Mouse (Mus musculus) retina, postnatal 7 days (tissue): Measurements from ENCODE around the gene Plekhh3.

Experiments used
- DNase-seq: peaks from one replicate; pipeline ENCODE4 v3.0.0-alpha.2; 2012; ENCODE audit warnings: low read depth, low spot score

Gene Plekhh3

DNA sequence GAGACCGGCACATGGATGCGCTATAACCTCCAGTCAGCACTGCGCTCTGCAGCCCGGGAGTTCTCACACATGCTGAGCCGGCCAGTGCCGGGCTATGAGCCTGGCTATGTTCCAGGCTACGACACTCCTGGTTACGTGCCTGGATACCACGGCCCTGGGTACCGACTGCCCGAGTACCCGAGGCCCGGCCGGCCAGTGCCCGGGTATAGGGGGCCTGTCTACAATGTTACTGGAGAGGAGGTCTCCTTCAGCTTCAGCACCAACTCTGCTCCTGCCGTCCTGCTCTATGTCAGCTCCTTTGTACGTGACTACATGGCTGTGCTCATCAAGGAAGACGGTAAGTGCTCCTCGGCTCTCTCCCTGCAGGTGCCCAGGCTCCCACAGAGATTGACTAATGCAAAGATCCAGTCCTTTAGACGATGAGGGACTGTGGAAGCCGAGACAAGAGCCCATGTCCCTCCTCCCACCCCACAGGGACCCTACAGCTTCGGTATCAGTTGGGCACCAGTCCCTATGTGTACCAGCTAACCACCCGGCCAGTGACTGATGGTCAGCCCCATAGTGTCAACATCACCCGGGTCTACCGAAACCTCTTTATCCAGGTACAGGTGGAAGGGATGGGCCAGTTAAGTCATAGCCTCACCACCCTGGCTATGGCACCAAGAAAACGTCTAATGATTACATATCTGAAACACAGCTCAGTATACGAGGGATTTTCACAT, 15.5 kb upstream of the Plekhh3 start:
- DNase-seq: no peak

DNA sequence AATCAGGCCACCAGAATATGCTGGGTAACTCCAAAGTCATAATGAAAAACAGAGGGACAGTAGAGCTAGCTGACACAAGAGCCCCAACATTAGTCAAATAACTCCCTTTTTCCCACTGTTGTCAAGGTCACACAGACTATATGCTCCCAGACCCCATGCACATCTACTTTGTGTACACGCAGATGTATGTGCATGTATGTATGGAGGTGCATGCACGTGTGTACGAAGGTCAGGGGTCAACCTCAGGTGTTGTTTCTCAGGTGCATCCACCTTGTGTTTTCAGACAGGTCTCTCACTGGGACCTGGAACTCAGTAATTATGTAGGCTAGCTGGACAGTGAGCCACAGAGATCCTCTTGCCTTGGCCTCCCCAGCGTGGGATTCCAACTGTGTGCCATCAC, 14.3 kb upstream of the Plekhh3 start:
- DNase-seq: no peak

DNA sequence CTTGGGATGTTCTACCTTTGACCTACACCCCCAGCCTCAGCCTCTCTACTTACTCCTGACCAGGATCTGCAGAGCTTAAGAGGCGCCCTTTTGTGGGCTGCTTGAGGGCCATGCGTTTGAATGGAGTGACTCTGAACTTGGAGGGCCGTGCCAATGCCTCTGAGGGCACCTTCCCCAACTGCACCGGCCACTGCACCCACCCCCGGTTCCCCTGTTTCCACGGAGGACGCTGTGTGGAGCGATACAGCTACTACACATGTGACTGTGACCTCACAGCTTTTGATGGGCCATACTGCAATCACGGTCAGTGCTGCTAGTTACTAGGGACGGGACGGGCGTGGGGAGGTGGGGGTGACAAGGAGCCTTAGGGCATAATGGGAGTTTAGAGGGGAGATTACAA, 13.8 kb upstream of the Plekhh3 start:
- DNase-seq: no peak

DNA sequence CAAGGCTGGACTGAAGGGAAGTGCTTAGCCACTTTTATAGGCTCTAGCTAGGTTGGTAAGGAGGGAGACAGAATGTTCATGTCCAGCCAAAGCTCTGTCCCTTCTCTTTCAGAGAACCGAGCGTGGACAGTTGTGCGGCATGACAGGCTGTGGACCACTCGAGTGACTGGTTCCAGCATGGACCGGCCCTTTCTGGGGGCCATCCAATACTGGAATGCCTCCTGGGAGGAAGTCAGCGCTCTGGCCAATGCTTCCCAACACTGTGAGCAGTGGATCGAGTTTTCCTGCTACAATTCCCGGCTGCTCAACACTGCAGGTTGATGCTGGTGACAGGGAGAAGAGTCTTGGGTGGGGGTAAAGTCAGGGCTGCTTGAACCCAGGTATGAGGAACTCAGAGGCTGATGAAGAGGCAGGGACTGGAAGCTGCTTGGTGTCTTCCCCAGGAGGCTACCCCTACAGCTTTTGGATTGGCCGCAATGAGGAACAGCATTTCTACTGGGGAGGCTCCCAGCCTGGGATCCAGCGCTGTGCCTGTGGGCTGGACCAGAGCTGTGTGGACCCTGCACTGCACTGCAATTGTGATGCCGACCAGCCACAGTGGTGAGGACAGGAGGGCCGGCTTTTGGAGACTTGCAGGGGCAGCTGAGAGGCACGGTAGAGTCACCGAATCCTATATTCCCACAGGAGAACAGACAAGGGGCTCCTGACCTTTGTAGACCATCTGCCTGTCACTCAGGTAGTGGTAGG, 11.8 kb upstream of the Plekhh3 start:
- DNase-seq: no peak

DNA sequence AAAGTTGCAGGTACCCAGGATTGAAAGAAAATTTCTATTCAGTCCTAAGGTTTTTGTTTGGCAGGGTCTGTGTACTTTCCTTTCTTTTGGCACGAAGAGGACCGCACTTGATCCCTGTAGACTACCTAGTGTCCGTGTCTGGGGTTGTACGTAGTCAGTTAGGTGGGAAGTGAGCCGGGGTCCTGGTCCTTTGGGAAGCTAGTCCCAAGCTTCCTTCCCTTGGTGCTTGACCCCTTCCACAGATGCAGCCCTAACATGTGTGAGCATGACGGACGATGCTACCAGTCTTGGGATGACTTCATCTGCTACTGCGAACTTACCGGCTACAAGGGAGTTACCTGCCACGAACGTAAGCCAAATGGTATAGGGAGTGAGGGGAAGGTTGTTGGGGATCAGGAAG, 10.8 kb upstream of the Plekhh3 start:
- no peak for DNase-seq

DNA sequence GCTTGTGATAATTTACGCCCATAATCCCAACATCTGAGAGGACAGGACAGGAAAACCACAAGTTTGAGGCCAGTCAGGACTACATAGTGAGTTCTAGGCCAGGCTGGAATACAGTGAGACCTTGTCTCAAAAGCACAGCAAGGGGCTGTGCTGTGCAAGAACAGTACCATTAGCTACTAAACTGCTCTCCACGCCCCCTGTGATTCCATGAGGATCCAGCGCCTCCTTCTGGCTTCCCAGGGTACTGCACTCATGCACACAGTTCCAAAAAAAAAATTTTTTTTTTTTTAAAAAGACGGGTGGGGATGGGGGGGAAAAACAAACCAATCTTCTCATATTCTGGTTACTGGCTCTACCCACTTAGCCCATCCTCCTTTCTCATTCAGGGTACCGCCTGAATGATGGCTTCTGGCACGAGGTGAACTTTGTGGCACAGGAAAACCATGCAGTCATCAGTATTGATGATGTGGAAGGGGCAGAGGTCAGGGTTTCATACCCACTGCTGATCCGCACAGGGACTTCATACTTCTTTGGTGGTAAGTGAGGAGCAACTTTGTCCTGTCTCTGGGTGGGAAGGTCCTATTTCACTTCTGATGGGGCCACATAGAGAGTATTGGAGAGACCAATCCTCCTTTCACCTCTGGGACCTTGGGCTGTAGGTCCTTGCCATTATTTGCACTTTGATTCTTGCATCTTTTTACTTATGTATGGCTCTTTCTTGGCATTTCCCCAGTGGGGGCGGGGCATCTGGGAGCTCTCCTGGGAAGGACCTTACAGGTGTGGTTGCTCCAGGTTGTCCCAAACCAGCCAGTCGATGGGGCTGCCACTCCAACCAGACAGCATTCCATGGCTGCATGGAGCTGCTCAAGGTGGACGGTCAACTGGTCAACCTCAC, 9.9 kb upstream of the Plekhh3 start:
- DNase-seq: no peak

DNA sequence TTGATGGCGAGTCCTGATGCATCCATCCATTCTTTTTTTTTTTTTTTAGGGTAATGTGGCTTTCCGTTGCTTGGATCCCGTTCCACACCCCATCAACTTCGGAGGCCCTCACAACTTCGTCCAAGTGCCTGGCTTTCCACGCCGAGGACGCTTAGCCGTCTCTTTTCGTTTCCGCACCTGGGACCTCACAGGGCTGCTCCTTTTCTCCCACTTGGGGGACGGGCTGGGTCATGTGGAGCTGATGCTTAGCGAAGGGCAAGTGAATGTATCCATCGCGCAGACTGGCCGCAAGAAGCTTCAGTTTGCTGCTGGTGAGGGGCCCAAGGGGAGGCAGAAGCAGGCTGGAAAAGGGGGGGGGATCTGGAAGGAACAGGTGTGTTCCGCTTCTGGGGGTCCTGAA, 9.1 kb upstream of the Plekhh3 start:
- no peak for DNase-seq

DNA sequence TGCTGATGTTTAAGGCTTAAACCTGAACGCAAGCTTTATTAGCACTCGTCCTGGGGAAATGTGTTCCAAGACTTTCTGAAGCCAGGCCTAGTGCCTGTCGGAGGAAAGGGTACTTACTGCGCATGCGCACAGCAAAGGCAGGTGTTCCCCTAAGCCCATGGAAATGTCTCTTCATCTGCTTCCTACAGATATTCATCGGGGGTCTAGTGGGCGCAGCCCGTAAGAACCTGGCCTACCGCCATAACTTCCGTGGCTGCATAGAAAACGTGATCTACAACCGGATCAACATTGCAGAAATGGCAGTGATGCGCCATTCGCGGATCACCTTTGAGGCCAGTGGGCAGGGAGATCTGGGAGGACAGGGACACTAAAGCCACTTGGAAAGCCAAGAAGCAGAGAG, 8.2 kb upstream of the Plekhh3 start:
- no peak for DNase-seq

DNA sequence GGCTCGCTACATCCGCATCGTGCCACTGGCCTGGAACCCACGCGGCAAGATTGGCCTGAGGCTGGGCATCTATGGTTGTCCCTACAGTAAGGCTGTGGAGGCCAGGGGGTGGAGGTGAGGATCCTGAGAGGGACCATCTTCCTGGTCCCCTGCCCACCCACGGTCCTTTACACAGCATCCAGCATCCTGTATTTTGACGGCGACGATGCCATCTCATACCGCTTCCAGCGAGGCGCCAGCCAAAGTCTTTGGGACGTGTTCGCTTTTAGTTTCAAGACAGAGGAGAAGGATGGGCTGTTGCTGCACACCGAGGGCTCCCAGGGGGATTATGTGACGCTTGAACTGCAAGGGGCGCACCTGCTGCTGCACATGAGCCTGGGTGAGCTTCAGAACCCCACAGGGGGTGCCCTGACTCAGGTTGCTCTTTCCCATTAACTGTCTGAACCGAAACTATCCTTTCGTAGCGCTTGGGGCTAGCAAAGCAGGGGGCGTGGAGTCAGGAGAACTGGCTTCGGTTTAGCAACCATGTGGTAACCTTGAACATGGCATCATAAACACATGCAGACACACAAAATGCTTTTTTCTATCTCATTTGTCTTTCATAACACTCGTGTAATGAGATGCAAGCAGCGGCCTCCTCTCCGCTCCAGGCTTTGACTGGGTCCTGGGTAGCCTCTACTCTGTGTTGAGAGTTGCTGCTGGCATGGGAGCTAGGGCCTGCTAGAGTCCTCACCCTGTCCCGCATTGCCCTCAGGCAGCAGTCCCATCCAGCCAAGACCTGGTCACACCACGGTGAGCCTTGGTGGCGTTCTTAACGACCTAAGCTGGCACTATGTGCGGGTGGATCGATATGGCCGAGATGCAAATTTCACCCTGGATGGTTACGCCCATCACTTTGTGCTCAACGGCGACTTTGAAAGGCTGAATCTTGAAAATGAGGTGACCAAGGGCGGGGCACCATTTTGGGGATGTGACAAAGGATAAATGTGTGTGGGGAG, 7.2 kb upstream of the Plekhh3 start:
- no peak for DNase-seq

DNA sequence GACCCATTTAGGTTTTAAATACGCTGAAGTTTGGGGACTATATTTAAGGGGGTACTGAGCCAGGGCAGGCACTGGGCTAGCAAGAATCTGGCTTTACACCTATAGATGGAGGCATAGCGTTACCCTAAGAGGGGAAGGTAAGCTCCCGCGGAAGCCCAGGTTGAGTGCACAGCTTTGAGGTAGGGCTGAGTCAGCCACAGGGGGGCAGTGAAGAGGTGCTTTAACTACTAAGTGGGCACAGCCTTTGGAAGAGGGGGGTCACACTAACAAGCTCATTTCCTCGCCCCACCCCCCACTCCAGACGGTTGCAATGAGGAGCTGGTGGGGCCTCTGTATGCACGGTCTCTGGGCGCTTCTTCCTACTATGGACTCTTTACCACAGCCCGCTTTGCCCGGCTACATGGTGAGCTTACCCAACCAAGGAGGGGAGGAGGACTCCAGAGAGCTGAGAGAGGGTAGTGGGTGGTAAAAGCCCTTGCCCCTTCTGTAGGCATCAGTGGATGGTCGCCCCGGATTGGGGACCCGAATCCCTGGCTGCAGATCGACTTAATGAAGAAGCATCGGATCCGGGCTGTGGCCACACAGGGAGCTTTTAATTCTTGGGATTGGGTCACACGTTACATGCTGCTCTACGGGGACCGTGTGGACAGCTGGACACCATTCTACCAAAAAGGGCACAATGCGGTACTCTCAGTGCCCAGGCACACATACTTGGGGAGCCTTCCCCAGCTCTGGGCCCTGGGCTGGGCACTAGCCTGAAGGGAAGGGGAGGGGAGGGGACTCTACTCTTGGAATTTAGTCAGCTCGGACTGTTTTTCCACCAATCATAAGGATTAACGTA, 6.0 kb upstream of the Plekhh3 start:
- no peak for DNase-seq

DNA sequence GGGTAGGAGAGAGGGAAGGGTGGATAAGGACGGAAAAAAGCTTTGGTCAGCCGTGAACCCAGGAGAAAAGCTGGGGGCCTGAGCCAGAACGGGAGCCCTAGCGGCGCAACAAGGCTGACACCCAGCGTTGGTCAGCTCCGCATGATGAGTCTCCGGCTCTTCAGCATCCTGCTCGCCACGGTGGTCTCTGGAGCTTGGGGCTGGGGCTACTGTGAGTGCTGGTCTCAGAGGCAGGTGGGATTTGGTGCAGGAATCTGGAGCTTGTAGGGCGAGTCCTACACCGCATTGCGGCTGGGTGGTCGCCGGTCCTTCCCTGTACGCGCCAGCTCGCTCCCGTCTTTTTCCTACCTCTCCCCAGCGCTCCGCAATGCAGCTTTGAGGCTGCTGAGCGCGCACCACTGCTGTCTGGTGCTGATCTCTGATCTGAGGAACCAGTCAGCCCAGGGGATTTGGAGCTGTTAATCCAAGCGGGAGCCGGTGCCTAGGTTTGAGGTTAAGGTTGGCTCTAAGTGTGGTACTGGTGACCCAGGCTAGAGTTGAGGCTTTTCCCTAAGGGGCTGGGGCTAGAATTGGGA, 5.1 kb upstream of the Plekhh3 start:
- no peak for DNase-seq

DNA sequence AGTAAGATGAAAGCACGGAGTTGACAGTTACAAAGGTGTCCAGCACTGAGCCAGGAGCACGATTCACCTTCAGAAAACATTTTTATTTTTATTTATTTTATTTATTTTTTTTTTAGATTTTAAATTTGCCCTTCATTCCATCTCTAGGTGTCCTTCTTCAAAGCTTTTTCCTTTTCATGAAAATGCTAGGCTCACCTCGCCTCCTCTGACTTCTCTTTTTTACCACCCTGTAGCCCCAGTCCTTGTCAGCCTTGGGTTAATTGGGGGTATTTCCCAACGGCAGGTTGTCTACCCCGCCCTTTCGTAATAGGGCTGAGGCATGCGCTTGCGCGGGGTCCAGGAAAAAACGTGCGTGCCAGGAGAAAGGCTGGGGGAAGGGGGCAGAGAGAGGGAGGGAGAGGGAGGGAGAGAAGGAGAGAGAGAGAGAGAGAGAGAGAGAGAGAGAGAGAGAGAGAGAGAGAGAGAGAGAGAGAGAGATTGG, 4.5 kb upstream of the Plekhh3 start:
- no peak for DNase-seq

DNA sequence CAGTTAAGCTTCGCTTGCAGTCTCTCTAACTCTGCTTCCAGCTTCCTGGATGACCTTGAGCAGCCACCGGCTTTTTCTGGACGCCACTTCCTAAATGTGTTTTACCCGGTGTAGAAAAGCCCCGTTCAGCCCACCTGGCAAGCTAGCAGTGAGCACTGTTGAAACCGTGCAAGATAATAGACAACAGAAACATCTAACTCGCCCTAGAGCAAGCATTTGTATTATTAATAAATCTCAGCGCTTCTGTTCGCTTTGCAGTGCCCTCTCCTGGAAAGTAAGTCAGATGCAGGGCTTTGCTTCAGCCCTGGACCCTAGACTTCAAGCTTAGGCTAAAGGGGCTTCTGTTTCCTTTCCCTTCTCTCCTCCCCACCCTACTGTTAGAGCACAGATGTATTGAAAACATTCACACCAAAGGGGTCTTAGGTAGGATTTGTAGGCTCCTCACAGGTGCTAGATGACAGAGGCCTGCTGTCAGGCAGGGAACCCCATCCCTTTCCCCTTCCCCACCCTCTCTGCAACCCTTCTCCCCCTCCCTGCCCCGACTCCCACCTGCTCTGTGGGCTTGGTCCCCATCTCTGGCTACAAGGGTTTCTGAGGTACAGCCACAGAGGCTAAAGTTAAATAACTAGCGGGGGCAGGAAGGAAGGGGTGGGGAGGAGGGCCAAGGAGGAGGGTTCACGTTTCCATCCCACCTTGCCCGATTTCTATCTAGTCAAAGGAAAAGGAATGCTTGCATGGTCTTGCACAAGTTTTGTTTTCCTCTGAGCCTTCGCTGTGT, 3.9 kb upstream of the Plekhh3 start, which contains the start of gene Ccr10:
Gene Ccr10 (minus strand): TSS at position 593 of the 778 bp plus-strand sequence.
- DNase-seq: no peak

DNA sequence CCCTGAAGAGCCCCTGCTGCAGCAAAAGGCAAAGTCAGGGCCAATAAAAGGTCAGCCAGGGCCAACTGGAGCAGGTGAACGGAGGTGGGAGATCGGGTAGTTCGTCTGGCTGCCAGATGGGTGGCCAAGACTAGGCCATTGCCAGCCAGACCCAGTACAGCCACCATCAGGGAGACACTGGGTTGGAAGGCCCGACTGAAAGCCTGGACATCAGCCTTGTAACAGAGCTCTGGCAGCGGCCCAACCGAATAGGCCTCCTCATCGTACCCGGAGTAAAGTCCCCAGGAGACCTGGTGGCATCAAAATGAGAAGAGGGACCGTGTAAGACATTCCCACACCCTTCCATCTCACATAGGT, 3.2 kb upstream of the Plekhh3 start:
- DNase-seq: no peak

DNA sequence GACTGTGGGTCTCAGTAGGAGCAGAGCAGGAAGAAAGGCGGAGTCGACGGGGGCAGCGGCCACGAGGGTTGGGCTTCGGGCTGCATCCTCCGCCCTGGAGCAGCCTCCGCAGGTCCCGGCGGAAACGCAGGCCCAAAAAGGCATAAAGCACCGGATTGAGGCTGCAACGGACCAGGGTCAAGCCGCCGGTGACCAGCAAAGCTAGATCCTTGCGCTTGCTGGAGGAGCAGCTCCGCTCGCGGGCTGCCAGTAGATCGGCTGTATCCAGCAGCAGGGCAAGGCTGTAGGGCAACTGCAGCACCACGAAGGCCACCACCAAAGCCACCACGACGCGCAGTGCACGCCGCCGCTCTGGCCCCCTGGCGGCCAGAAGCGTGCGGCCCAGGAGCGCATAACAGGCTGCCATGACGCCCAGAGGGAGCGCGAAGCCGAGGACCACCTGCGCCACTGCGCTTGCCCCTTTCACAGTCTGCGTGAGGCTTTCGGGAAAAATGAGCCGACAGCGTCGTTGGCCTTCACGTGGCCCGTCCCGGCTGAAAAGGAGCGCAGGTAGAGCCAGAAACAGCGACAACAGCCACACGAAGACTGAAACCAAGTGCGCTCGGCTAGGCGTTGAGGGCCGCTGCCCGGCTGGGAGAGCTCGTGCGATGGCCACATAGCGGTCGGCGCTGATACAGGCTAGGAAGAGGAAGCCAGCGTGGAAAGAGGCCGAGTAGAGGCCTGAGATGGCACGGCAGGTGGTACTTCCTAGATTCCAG, 2.7 kb upstream of the Plekhh3 start:
- DNase-seq: peak; percentile 79

DNA sequence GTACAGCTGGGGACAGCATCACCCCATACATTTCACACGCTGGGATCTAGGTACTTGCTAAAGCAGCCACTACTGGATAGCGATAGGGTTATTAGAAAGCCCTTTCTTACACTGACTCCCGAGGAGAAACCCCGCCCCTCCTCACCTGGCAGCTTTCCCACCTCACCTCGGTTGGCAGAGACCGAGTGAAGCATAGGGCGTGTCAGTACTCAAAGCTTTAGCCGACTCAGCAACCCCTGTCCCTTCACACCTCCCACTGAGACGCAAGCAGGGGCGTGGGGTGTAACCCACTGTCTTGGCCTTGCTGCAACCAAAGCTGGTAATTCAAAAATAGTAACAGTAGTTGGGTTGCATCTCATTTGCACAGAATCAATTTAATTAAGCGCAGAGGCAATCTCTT, 2.0 kb upstream of the Plekhh3 start:
- no peak for DNase-seq

DNA sequence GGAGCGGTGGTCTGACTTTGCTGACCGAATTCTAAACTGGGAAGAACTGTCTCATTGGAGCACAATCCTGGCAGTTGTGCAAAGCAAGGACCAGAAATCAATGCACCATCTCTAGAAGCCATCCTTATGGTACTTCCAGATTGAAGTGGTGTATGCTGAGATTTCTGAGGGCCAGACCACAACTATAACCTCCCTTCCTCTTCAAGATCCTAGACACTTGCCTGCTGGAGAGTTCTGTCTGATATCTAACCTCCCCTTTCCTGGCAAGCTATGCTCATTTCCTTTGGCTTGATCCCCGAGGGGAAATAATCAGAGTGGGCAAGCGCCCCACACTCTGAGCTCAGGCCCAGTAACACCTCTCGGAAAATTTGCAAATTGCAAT, 1.3 kb upstream of the Plekhh3 start:
- no peak for DNase-seq

DNA sequence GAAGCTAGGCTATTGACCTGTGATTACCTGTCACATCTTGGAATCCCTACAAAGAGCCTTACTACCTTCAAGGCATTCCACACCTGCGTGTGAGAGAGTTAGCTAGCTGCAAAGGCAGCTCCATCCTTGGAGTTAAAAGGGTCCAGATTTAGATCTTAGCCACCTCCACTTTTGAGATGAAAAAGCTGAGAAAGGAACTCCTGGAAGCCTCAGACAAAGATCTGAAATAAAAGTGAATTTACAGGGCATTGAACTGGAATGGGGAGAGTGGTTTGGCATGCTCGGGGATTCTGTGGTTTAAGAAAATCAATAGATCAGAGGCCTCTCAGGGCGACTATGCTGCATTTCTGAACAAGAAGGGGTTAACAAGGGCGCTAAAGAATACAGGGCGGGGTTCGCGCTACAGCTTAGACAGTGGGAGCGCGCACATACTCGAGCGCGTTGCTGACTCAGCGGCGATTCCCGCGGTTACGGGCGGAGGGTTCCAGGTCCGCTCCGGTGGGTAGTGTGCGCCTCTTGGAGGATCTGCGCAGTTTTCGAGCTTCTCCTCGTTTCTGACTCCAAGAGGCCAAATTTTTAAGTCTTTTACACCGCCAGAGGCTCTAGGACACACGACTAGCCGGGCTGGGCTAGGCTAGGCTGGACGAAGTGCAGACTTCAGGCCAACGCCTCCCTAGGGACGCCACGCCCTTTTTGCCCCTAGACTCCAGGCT, 726 bp upstream of the Plekhh3 start:
- DNase-seq: no peak
